Mouse (Mus musculus) bone marrow, adult 2 months (tissue): ENCODE measurements around the gene Pcp2.

ENCODE experiments used
- CTCF ChIP-seq: fragments of 200-500 bp; IDR thresholded peaks from 2 replicates; pipeline ENCODE4 v1.5.1; 2011; ENCODE audit warnings: low read length, control low read depth; ENCODE audit not compliant: control insufficient read depth, insufficient read depth
- POLR2A ChIP-seq: fragments of 200-500 bp; IDR thresholded peaks from 2 replicates; pipeline ENCODE4 v1.6.1; 2011; ENCODE audit warnings: low read depth, mild to moderate bottlenecking, control low read depth, low read length, borderline replicate concordance; ENCODE audit not compliant: control insufficient read depth

GRCm38 (mm10) chr8:3586993-3587390 is 38.4 kb downstream of the Pcp2 start, which contains the start of gene Camsap3:
- no peak for TF ChIP-seq CTCF
- TF ChIP-seq POLR2A = no peak
